Mouse (Mus musculus) midbrain, postnatal 0 days (tissue): ENCODE data around the gene Nr0b2. TPM values are rescaled to one million over a fixed set of nuclear protein-coding genes. Genes with fewer than 3 reads are reported as not detected.
"Not testable (repeated sequence)": the region's sequence is repeated elsewhere in the genome, so short reads cannot be mapped to it uniquely, and the experiment has no call there.

Experiments
- ATAC-seq: fragments of 200-750 bp; cut with Nextera tagmentation; 2 replicates; pipeline ENCODE4 v1.8.0; 2017; ENCODE audit warnings: moderate number of reproducible peaks, mild to moderate bottlenecking, moderate TSS enrichment, moderate library complexity; ENCODE audit not compliant: low FRiP score
- DNase-seq: peaks from one replicate; pipeline ENCODE4 v3.0.0-alpha.2; 2015; ENCODE audit warnings: low spot score
- H3K27ac ChIP-seq: fragments of 300-500 bp; sonication (generic); 2 replicates; pipeline ENCODE4 v1.5.1; 2014; ENCODE audit warnings: low read depth, mild to moderate bottlenecking, low read length, mixed read lengths
- H3K27me3 ChIP-seq: fragments of 300-500 bp; sonication (generic); 2 replicates; pipeline ENCODE4 v1.6.1; 2014; ENCODE audit warnings: low read length, control low read depth, mixed read lengths; ENCODE audit not compliant: insufficient read depth
- H3K36me3 ChIP-seq: fragments of 300-500 bp; sonication (generic); 2 replicates; pipeline ENCODE4 v1.6.1; 2014; ENCODE audit warnings: low read length, control low read depth, mixed read lengths; ENCODE audit not compliant: insufficient read depth
- H3K4me1 ChIP-seq: fragments of 300-500 bp; sonication (generic); 2 replicates; pipeline ENCODE4 v1.6.1; 2014; ENCODE audit warnings: mild to moderate bottlenecking, control low read depth, antibody characterized with exemption, low read length, mixed read lengths; ENCODE audit not compliant: insufficient read depth
- H3K4me2 ChIP-seq: fragments of 300-500 bp; sonication (generic); 2 replicates; pipeline ENCODE4 v1.6.1; 2014; ENCODE audit warnings: low read depth, mild to moderate bottlenecking, low read length, mixed read lengths; ENCODE audit not compliant: poor library complexity, severe bottlenecking
- H3K4me3 ChIP-seq: fragments of 300-500 bp; sonication (generic); 2 replicates; pipeline ENCODE4 v1.5.1; 2014; ENCODE audit warnings: low read depth, mild to moderate bottlenecking, low read length, moderate library complexity
- H3K9ac ChIP-seq: fragments of 300-500 bp; sonication (generic); replicated peaks from 2 replicates; pipeline ENCODE4 v1.6.1; 2014; ENCODE audit warnings: mild to moderate bottlenecking, low read length, moderate library complexity, mixed read lengths; ENCODE audit not compliant: poor library complexity, severe bottlenecking
- H3K9me3 ChIP-seq: fragments of 300-500 bp; sonication (generic); 2 replicates; pipeline ENCODE4 v1.6.1; 2016; ENCODE audit warnings: low read length, control low read depth
- CTCF ChIP-seq: IDR thresholded peaks from 2 replicates; pipeline ENCODE4 v1.5.1; 2016; ENCODE audit warnings: antibody characterized with exemption, mild to moderate bottlenecking
- WGBS: fragments of 180-500 bp; shearing (Covaris S2); extraction: QIAGEN DNeasy Blood & Tissue Kit; methylation state at CpG from one replicate; pipeline ENCODE4 v1.1.7; 2014; 5-methylcytosine and 5-hydroxymethylcytosine counted together
- polyA plus RNA-seq: library from polyadenylated mRNA; unstranded; fragments of >200 nt; fragmentation: Nextera tagmentation; extraction: Ambion mirVana; gene quantifications from 2 replicates; pipeline ENCODE4 v1.2.1, GENCODE M21; 2015
- total RNA-seq: library from RNA; depleted of rRNA; stranded (reverse); fragments of >200 nt; gene quantifications from 2 replicates; pipeline ENCODE4 v1.2.3, GENCODE M21; 2014; rRNA removed

The Nr0b2 gene
- total RNA-seq = not detected in 2 replicates
- polyA plus RNA-seq = not detected in 2 replicates

DNA sequence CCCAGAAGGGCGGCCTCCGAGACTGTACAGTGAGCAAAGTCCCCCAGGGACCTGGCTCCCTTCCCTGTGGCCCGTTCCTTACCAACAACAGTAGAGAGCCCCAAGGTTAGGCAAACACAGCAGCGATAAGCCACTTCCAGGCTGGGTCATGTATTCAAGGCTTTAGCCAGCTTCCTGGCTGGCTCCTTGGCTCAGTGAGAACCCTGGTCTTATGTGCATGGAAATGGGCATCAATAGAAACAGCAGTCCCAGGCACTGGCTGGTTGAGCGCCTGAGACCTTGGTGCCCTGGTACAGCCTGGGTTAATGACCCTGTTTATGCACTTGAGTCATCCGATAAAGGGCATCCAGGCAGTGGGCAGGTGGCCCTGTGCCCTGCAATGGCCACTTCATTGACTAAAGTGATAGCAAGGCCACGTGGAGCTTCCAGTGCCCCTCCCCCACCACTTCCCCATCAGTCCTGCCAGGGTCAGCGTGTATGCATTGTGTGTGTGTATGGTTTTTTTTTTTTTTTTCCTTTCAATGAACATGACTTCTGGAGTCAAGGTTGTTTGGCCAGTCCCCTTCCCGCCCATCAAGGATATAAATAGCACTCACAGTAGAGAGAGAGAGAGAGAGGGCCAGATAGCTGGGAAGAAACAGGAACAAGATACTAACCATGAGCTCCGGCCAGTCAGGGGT lies at the start of gene Nr0b2:
Gene Nr0b2, plus strand, starts transcription at position 609 of the 680 bp plus-strand sequence.
- Histone ChIP-seq H3K27me3 (no peaks in the 10 kb centered on the region), H3K9ac (no peak within 1 kb of the TSS), H3K4me1 (no peaks in the 10 kb centered on the region), H3K36me3 (no peaks in the 10 kb centered on the region), H3K4me2 (no peak within 1 kb of the TSS), H3K4me3 (no peak within 1 kb of the TSS), H3K27ac (no peak within 1 kb of the TSS), H3K9me3 (no peaks in the 10 kb centered on the region)
- no peak for TF ChIP-seq CTCF
- no peak for DNase-seq
- WGBS = 73% methylated on average over 10 of the region's 10 CpGs
- no peak for ATAC-seq

GRCm38 (mm10) chr4:133504300-133504699 lies 48.9 kb upstream of the Nr0b2 start:
- no peak overlapping the region for H3K4me2 ChIP-seq
- no peak overlapping the region for H3K9ac ChIP-seq
- peaks cover 21% of the 10 kb centered on the region for H3K27me3 ChIP-seq
- ATAC-seq (no peak), DNase-seq (no peak)
- no peaks in the 10 kb centered on the region for H3K36me3 ChIP-seq
- WGBS = 37% methylated on average over 5 of the region's 5 CpGs
- no peak overlapping the region for H3K27ac ChIP-seq
- no peaks in the 10 kb centered on the region for H3K4me1 ChIP-seq
- no peak overlapping the region for H3K4me3 ChIP-seq
- no peaks in the 10 kb centered on the region for H3K9me3 ChIP-seq
- no peak for TF ChIP-seq CTCF

GRCm38 (mm10) chr4:133504755-133505485 lies 48.3 kb upstream of the Nr0b2 start:
- no peaks in the 10 kb centered on the region for H3K36me3 ChIP-seq
- H3K27me3 ChIP-seq = peaks cover 15% of the 10 kb centered on the region
- no peak overlapping the region for H3K27ac ChIP-seq
- ATAC-seq (no peak), DNase-seq (no peak)
- H3K9me3 ChIP-seq = no peaks in the 10 kb centered on the region
- no peak for TF ChIP-seq CTCF
- no peaks in the 10 kb centered on the region for H3K4me1 ChIP-seq
- no peak overlapping the region for H3K9ac ChIP-seq
- no peak overlapping the region for H3K4me3 ChIP-seq
- no peak overlapping the region for H3K4me2 ChIP-seq
- 64% methylated on average over 9 of the region's 9 CpGs for WGBS

- Histone ChIP-seq H3K4me1 (no peaks in the 10 kb centered on the region), H3K27me3 (peaks cover 7% of the 10 kb centered on the region; the same call in 1 of the 2 replicates), H3K4me3 (no peak overlapping the region), H3K36me3 (no peaks in the 10 kb centered on the region), H3K27ac (no peak overlapping the region), H3K9ac (no peak overlapping the region), H3K4me2 (no peak overlapping the region), H3K9me3 (no peaks in the 10 kb centered on the region)
- no peak for ATAC-seq
- WGBS = 78% methylated on average over 5 of the region's 5 CpGs
- TF ChIP-seq CTCF = no peak
- DNase-seq = no peak
These were observed 46.6 kb upstream of the Nr0b2 start for GRCm38 (mm10) chr4:133506573-133506972.

- DNase-seq = peak; percentile 88
- H3K27ac ChIP-seq = no peak overlapping the region
These were observed 44.2 kb upstream of the Nr0b2 start for GRCm38 (mm10) chr4:133508990-133509389.

DNA sequence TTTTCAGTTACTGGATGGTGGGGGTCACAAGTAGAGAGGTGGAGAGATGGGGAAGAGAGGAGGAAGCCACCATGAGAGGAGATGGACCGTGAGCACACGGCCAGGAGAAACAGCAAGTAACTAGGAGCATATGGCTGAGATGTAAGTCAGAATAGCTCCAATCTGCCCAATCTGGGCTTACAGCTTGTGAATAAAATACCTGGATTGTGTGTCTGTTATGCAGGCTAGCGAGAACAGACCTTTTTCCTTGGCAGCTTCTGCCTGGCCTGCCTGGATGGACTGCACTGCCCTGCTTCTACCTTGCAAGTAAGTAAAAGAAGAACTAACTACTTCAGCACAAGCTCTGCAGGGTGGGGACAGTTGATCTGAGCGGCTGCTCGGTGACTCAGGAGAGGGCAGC lies 42.1 kb upstream of the Nr0b2 start:
- 75% methylated on average over 5 of the region's 5 CpGs for WGBS
- no peak overlapping the region for H3K27ac ChIP-seq
- no peak overlapping the region for H3K9ac ChIP-seq
- H3K4me1 ChIP-seq = no peaks in the 10 kb centered on the region
- ATAC-seq = no peak
- no peaks in the 10 kb centered on the region for H3K36me3 ChIP-seq
- no peak overlapping the region for H3K4me3 ChIP-seq
- no peak for DNase-seq
- no peak overlapping the region for H3K4me2 ChIP-seq
- peaks cover 4% of the 10 kb centered on the region; the same call in 1 of the 2 replicates for H3K27me3 ChIP-seq
- no peak for TF ChIP-seq CTCF
- H3K9me3 ChIP-seq = no peaks in the 10 kb centered on the region

More at GRCm38 (mm10) chr4:133508990-133509389, 44.2 kb upstream of the Nr0b2 start:
- H3K36me3 ChIP-seq = no peaks in the 10 kb centered on the region
- TF ChIP-seq CTCF = no peak
- H3K9me3 ChIP-seq = no peaks in the 10 kb centered on the region
- H3K4me3 ChIP-seq = no peak overlapping the region
- 70% methylated on average over 7 of the region's 7 CpGs for WGBS
- peaks cover 4% of the 10 kb centered on the region; the same call in 1 of the 2 replicates for H3K27me3 ChIP-seq
- H3K9ac ChIP-seq = no peak overlapping the region
- no peak; the same call in 1 of the 2 replicates for ATAC-seq
- H3K4me2 ChIP-seq = no peak overlapping the region
- H3K4me1 ChIP-seq = no peaks in the 10 kb centered on the region

- WGBS = 63% methylated on average over 4 of the region's 5 CpGs
- H3K27me3 ChIP-seq = not testable (repeated sequence)
These were observed 40.7 kb upstream of the Nr0b2 start for GRCm38 (mm10) chr4:133512511-133512910.

More at GRCm38 (mm10) chr4:133512511-133512910, 40.7 kb upstream of the Nr0b2 start:
- not testable (repeated sequence) for H3K9ac ChIP-seq, H3K4me1 ChIP-seq, H3K4me3 ChIP-seq, H3K36me3 ChIP-seq, H3K9me3 ChIP-seq, ATAC-seq, H3K27ac ChIP-seq, H3K4me2 ChIP-seq, DNase-seq
